Mouse (Mus musculus): ENCODE measurements around the gene Serpine3. TPM values are rescaled to one million over a fixed set of nuclear protein-coding genes. Genes with fewer than 3 reads are reported as not detected.

Gene Serpine3
- polyA plus RNA-seq, 1 experiment from 2014 or later = not detected

DNA sequence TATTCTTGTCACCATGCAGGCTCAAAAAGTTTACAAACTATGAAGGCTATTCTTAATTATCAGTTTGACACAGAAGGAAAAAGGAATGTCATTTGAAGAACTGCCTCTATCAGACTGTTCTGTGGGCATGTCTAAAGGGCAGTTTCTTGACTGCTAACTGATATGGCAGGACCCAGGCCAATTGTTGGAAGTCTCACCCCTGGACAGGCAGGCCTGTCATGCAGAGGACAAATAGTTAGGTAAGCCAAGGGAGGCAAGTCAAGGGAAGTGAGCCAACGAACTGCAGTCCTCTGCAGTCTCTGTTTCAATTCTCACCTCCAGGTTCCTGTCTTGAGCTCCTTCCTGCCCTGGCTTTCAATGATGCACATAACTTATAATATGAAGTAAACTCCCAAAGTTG is 68.4 kb downstream of the Serpine3 start:
- Histone ChIP-seq H3K36me3 (ENCODE audit: insufficient read depth, low read length) (peaks cover 8% of the 10 kb centered on the region; the same call in 1 of the 2 replicates), H3K4me3 (ENCODE audit: low read length) (no peak overlapping the region), H3K4me2 (replicated peaks; ENCODE audit: low read depth, low read length) (no peak overlapping the region), H3K4me1 (ENCODE audit: insufficient read depth, low read length) (no peaks in the 10 kb centered on the region), H3K27me3 (ENCODE audit: insufficient read depth, low read length) (no peaks in the 10 kb centered on the region), H3K9me3 (ENCODE audit: low read length) (no peaks in the 10 kb centered on the region), H3K27ac (ENCODE audit: low read length) (no peak overlapping the region), H3K9ac (replicated peaks; ENCODE audit: low read length) (no peak overlapping the region)
- 87% methylated on average over 1 of the region's 1 CpGs for WGBS
- ATAC-seq (ENCODE audit: low FRiP score, low TSS enrichment) = no peak

DNA sequence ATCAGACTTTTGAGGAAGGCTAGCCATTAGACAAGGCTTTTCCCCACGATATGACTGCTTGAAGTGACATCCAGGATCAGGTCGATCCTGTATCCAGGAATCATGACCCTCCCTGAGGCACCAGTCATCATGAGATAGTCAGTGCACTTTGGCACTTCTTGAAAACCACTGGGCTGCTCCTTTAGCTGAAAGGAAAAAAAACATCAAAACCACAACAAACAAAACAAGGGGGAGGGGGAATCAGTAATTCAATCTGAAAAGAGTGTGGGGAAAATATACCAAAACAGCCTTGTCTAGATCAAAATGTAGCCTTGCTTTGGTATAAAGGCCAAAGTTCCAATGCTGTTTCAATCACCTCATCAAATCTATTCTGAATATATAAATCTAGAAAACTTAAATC is 70.2 kb downstream of the Serpine3 start:
- 77% methylated on average over 2 of the region's 2 CpGs for WGBS
- ATAC-seq (ENCODE audit: low FRiP score, low TSS enrichment) = no peak
- Histone ChIP-seq H3K36me3 (ENCODE audit: insufficient read depth, low read length) (peaks cover 13% of the 10 kb centered on the region; the same call in 1 of the 2 replicates), H3K4me1 (ENCODE audit: insufficient read depth, low read length) (no peaks in the 10 kb centered on the region), H3K9ac (replicated peaks; ENCODE audit: low read length) (no peak overlapping the region), H3K4me3 (ENCODE audit: low read length) (no peak overlapping the region), H3K27ac (ENCODE audit: low read length) (no peak overlapping the region), H3K27me3 (ENCODE audit: insufficient read depth, low read length) (no peaks in the 10 kb centered on the region), H3K9me3 (ENCODE audit: low read length) (no peaks in the 10 kb centered on the region), H3K4me2 (replicated peaks; ENCODE audit: low read depth, low read length) (no peak overlapping the region)

DNA sequence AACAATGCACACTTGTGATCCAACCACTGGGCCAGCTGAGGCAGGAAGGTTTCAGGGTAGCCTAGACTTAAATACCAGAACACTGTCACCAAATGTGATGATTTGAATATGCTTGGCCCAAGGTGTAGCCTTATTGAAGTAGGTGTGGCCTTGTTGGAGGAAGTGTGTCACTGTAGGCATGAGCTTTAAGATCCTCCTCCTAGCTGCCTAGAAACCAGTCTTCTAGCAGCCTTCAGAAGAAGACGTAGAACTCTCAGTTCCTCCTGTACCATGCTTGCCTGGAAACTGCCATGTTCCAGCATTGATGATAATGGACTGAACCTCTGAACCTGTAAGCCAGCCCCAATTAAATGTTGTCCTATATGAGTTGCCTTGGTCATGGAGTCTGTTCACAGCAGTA is 72.2 kb downstream of the Serpine3 start:
- Histone ChIP-seq H3K4me1 (ENCODE audit: insufficient read depth, low read length) (no peaks in the 10 kb centered on the region), H3K4me3 (ENCODE audit: low read length) (no peak overlapping the region), H3K4me2 (replicated peaks; ENCODE audit: low read depth, low read length) (no peak overlapping the region), H3K27ac (ENCODE audit: low read length) (no peak overlapping the region), H3K36me3 (ENCODE audit: insufficient read depth, low read length) (peaks cover 8% of the 10 kb centered on the region; the same call in 1 of the 2 replicates), H3K9ac (replicated peaks; ENCODE audit: low read length) (no peak overlapping the region), H3K9me3 (ENCODE audit: low read length) (no peaks in the 10 kb centered on the region), H3K27me3 (ENCODE audit: insufficient read depth, low read length) (no peaks in the 10 kb centered on the region)
- 96% methylated on average over 1 of the region's 1 CpGs for WGBS
- no peak for ATAC-seq (ENCODE audit: low FRiP score, low TSS enrichment)

Other genes starting within 250 kb of the Serpine3 start
- not detected in 2 replicates for gene Gucy1b2, start 207.4 kb upstream of the Serpine3 start, polyA plus RNA-seq (2015; fragmentation: Nextera tagmentation; extraction: Ambion mirVana)
- 7.0 and 8.9 TPM in 2 replicates for gene Fam124a, start 107.9 kb upstream of the Serpine3 start, polyA plus RNA-seq (2015; fragmentation: Nextera tagmentation; extraction: Ambion mirVana)
- 0.27 and 0.30 TPM in 2 replicates for gene Gm4131, start 96.7 kb upstream of the Serpine3 start, polyA plus RNA-seq (2015; fragmentation: Nextera tagmentation; extraction: Ambion mirVana)
- gene Ints6, start 97.5 kb downstream of the Serpine3 start, polyA plus RNA-seq (2015; fragmentation: Nextera tagmentation; extraction: Ambion mirVana) = 22.9 and 25.6 TPM in 2 replicates
- 8.0 and 9.2 TPM in 2 replicates for gene Wdfy2, start 174.0 kb downstream of the Serpine3 start, polyA plus RNA-seq (2015; fragmentation: Nextera tagmentation; extraction: Ambion mirVana)

Measured in kidney, embryonic 16.5 days (tissue).